Mouse (Mus musculus) stomach, postnatal 0 days (tissue): Measurements from ENCODE around the gene Rreb1.

Source experiments
- CTCF ChIP-seq: IDR thresholded peaks from 2 replicates; pipeline ENCODE4 v1.5.1; 2016; ENCODE audit warnings: antibody characterized with exemption, low read depth, mild to moderate bottlenecking, moderate library complexity
- EP300 ChIP-seq: optimal IDR thresholded peaks from 2 replicates; pipeline ENCODE3; 2016; ENCODE audit warnings: antibody characterized with exemption

- peak; percentile 51 for TF ChIP-seq CTCF
- no peak for TF ChIP-seq EP300
These were observed 43.2 kb downstream of the Rreb1 start for GRCm38 (mm10) chr13:37821413-37821812.
